8 mouse cellular contexts compared by ENCODE assay signal in the genomic region with DNA sequence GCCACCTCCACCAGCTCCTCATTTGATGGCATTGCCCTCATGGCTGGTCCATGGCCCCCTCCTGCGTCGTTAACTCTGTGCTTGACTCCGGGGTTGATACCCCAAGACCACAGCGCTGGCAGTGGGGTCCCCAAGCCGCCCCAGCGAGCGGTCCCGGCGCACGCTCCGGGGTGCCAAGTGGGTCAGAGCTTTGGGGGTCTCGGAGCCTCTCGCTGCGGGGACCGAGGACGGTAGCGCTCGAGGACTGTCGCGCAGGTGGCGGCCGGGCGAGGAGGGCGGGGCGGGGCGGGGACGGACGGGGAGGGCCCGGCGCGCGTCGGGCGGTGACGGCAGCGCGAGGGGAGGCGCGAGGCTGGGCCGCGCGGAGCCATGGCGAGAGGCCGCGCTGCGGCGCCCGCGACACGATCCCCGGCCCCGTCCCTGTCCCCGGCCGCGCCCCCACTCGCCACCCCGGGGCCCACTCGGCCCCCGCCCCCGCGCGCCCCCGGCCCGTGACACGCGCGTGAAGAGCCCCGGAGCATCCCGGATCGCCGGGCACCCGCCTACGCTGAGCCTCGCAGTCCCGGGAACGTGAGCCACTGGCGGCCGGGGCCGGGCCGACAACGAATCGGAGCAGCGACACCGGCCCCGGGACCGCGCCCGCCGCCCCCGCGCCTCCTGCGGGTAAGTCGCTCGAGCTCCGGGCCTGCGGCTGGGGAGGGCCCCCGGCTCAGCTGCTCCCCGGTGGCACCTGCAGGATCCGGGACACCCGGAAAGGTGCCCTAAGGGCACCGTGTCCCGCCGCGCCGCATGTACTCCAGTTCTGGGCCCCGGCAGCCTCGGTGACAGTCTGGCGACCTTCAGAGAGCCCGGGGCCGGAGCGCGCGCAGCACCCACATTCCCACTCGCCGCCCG. TPM values are rescaled to one million over a fixed set of nuclear protein-coding genes. Genes with fewer than 3 reads are reported as not detected.
DNase-seq lines count a peak whose midpoint lies in the region; ATAC-seq and TF ChIP-seq lines count a peak whose summit lies in the region.

Gene Trak1 (plus strand): TSS at position 332 of the 894 bp plus-strand sequence.

- peak within 1 kb of the TSS; percentile 92 for H3K4me2 ChIP-seq in forebrain, postnatal 0 days (ENCODE audit: low read depth)
- H3K4me2 ChIP-seq in hindbrain, embryonic 12.5 days (replicated peaks) = peak within 1 kb of the TSS; percentile 88

- H3K36me3 ChIP-seq in forebrain, postnatal 0 days (ENCODE audit: insufficient read depth) = no peaks in the 10 kb centered on the region
- H3K36me3 ChIP-seq in hindbrain, embryonic 12.5 days = no peaks in the 10 kb centered on the region
- H3K36me3 ChIP-seq in megakaryocyte, embryonic 14.5 days (replicated peaks; ENCODE audit: low read length) = no peaks in the 10 kb centered on the region

- intact Hi-C loops in left cerebral cortex, postnatal 14 days (cut with DNase I) = loop anchor here (2.0 kb wide), 1 partner anchor 71 kb away; no protein-coding TSS in a partner anchor

- ATAC-seq in cerebellum, adult (ENCODE audit: insufficient number of reproducible peaks, low FRiP score, low TSS enrichment) = peak; percentile 50
- ATAC-seq in forebrain, postnatal 0 days = peak; percentile 90
- ATAC-seq in hindbrain, embryonic 12.5 days (ENCODE audit: low FRiP score) = peak; percentile 81

- H3K4me1 ChIP-seq in forebrain, postnatal 0 days (ENCODE audit: insufficient read depth) = peaks cover 27% of the 10 kb centered on the region
- peaks cover 40% of the 10 kb centered on the region for H3K4me1 ChIP-seq in hindbrain, embryonic 12.5 days
- H3K4me1 ChIP-seq in megakaryocyte, embryonic 14.5 days = peaks cover 39% of the 10 kb centered on the region

- H3K27ac ChIP-seq in forebrain, postnatal 0 days (ENCODE audit: low read depth, low read length) = peak within 1 kb of the TSS; percentile 67
- peak within 1 kb of the TSS; percentile 49 for H3K27ac ChIP-seq in hindbrain, embryonic 12.5 days

- peak within 1 kb of the TSS; percentile 88 for H3K9ac ChIP-seq in forebrain, postnatal 0 days
- H3K9ac ChIP-seq in hindbrain, embryonic 12.5 days = peak within 1 kb of the TSS; percentile 95

- H3K27me3 ChIP-seq in forebrain, postnatal 0 days (ENCODE audit: insufficient read depth, low read length) = no peaks in the 10 kb centered on the region
- 0 out of 2 replicates have a peak, but pooled peaks cover 11% of the 10 kb centered on the region for H3K27me3 ChIP-seq in hindbrain, embryonic 12.5 days
- H3K27me3 ChIP-seq in megakaryocyte, embryonic 14.5 days (replicated peaks) = peaks cover 55% of the 10 kb centered on the region

- WGBS in forebrain, postnatal 0 days = 2% methylated on average over 99 of the region's 116 CpGs
- under 1% methylated on average over 77 of the region's 116 CpGs for WGBS in hindbrain, embryonic 12.5 days

- no peak for DNase-seq in cerebellum, adult 9-10 months
- DNase-seq in cerebellum, adult 11-12 months = peak; percentile 74
- DNase-seq in forebrain, postnatal 0 days = peak; percentile 72
- DNase-seq in left cerebral cortex, postnatal 14 days (ENCODE audit: low spot score in 2 of 2) = peak; percentile 33 to 53
- DNase-seq in spleen, adult 12 weeks (ENCODE audit: low spot score) = peak; percentile 64

- no peaks in the 10 kb centered on the region for H3K9me3 ChIP-seq in forebrain, postnatal 0 days (ENCODE audit: low read length)
- no peaks in the 10 kb centered on the region for H3K9me3 ChIP-seq in hindbrain, embryonic 12.5 days (replicated peaks)
- peaks cover 4% of the 10 kb centered on the region; the same call in 1 of the 2 replicates for H3K9me3 ChIP-seq in megakaryocyte, embryonic 14.5 days

- H3K4me3 ChIP-seq in forebrain, postnatal 0 days (ENCODE audit: low read depth, low read length) = peak within 1 kb of the TSS; percentile 91
- peak within 1 kb of the TSS; percentile 87 for H3K4me3 ChIP-seq in hindbrain, embryonic 12.5 days
- H3K4me3 ChIP-seq in megakaryocyte, embryonic 14.5 days (replicated peaks) = peak within 1 kb of the TSS; percentile 92

- TF ChIP-seq CTCF in forebrain, postnatal 0 days (IDR thresholded peaks at IDR 0.05; ENCODE audit: low read depth) = no peak

RNA-seq across cellular contexts. Expression of gene Trak1, which starts in this region (rescaled TPM):
- 115 and 116 TPM in 2 replicates for total RNA-seq in forebrain, postnatal 0 days (2014; rRNA removed)
- polyA plus RNA-seq in forebrain, postnatal 0 days (2015; fragmentation: Nextera tagmentation; extraction: Ambion mirVana) = 46.2 and 61.8 TPM in 2 replicates
- polyA plus RNA-seq in hindbrain, embryonic 12.5 days (2016; fragmentation: Nextera tagmentation; extraction: Ambion mirVana) = 38.8 and 41.6 TPM in 2 replicates
- 100 to 1,000 TPM; 217 to 226 TPM for total RNA-seq in left cerebral cortex, postnatal 14 days (2021)
- 5.1 and 9.7 TPM in 2 replicates for polyA plus RNA-seq in megakaryocyte, embryonic 14.5 days (2012; ENCODE audit: insufficient read depth, low replicate concordance)
